Mouse (Mus musculus) erythroblast, adult 5-6 weeks (primary cell): Measurements from ENCODE around the gene Phkb. TPM values are rescaled to one million over a fixed set of nuclear protein-coding genes. Genes with fewer than 3 reads are reported as not detected.
A peak's percentile ranks its signal among the peaks of the same experiment; 100 is the strongest.
"Not testable (repeated sequence)": the region's sequence is repeated elsewhere in the genome, so short reads cannot be mapped to it uniquely, and the experiment has no call there.

Source experiments
- ATAC-seq: replicated peaks from 2 replicates; pipeline ENCODE4 v1.8.0; 2016; ENCODE audit warnings: moderate number of reproducible peaks, mild to moderate bottlenecking, moderate TSS enrichment, inconsistent platforms; ENCODE audit not compliant: poor library complexity, low FRiP score, severe bottlenecking
- total RNA-seq, 2 experiments: library from RNA; stranded (forward) in 1 of 2; stranded (reverse) in 1 of 2; fragments of 150-400 nt in 1 of 2; fragments of 200-764, 138-1000 nt in 1 of 2; gene quantifications; 2 replicates each; pipeline versions ENCODE4 v1.2.3 to v1.2.4; 2015 to 2017; ENCODE audit warnings: low replicate concordance in 2 of 2

The Phkb gene
- total RNA-seq (2015; ENCODE audit: low replicate concordance) (11.7 and 25.3 TPM in 2 replicates), total RNA-seq (2017; ENCODE audit: low replicate concordance) (9.3 and 9.7 TPM in 2 replicates)

- peak; percentile 88 for ATAC-seq
Observed at GRCm38 (mm10) chr8:85840657-85841488, at the start of gene Phkb, which contains the start of gene Itfg1. Gene Phkb, plus strand, starts transcription at chr8:85840959. Gene Itfg1, minus strand, starts transcription at chr8:85840921.

- not testable (repeated sequence) for ATAC-seq
Observed at GRCm38 (mm10) chr8:85796392-85796791, 44.4 kb upstream of the Phkb start.

GRCm38 (mm10) chr8:85800164-85800563, 40.6 kb upstream of the Phkb start:
- ATAC-seq: no peak

- no peak for ATAC-seq
Observed at GRCm38 (mm10) chr8:85801408-85801807, 39.4 kb upstream of the Phkb start.

GRCm38 (mm10) chr8:85813621-85814020, 27.1 kb upstream of the Phkb start:
- ATAC-seq: no peak

- ATAC-seq: peak; percentile 26
Observed at GRCm38 (mm10) chr8:85839916-85840656, 673 bp upstream of the Phkb start.

GRCm38 (mm10) chr8:85841489-85841795, 683 bp downstream of the Phkb start:
- no peak for ATAC-seq

- no peak for ATAC-seq
Observed at GRCm38 (mm10) chr8:85845887-85846286, 5.1 kb downstream of the Phkb start.

- ATAC-seq: no peak
Observed at GRCm38 (mm10) chr8:85854220-85855123, 13.7 kb downstream of the Phkb start.

- not testable (repeated sequence) for ATAC-seq
Observed at GRCm38 (mm10) chr8:85857227-85857896, 16.6 kb downstream of the Phkb start.

- no peak for ATAC-seq
Observed at GRCm38 (mm10) chr8:85860612-85861011, 19.9 kb downstream of the Phkb start.

- ATAC-seq: no peak
Observed at GRCm38 (mm10) chr8:85862381-85862780, 21.6 kb downstream of the Phkb start.

GRCm38 (mm10) chr8:85871660-85872059, 30.9 kb downstream of the Phkb start:
- no peak for ATAC-seq

GRCm38 (mm10) chr8:85877976-85878375, 37.2 kb downstream of the Phkb start:
- no peak for ATAC-seq

GRCm38 (mm10) chr8:85879624-85880023, 38.9 kb downstream of the Phkb start:
- ATAC-seq: no peak

- no peak for ATAC-seq
Observed at GRCm38 (mm10) chr8:85884811-85885210, 44.1 kb downstream of the Phkb start.

- ATAC-seq: no peak
Observed at GRCm38 (mm10) chr8:85897636-85898035, 56.9 kb downstream of the Phkb start.

- ATAC-seq: no peak
Observed at GRCm38 (mm10) chr8:85924991-85925390, 84.2 kb downstream of the Phkb start.

- no peak for ATAC-seq
Observed at GRCm38 (mm10) chr8:85925574-85925973, 84.8 kb downstream of the Phkb start.
